Mouse (Mus musculus) neural tube, embryonic 13.5 days (tissue): Measurements from ENCODE around the gene Bcl2l10. TPM values are rescaled to one million over a fixed set of nuclear protein-coding genes. Genes with fewer than 3 reads are reported as not detected.
A peak's percentile ranks its signal among the peaks of the same experiment; 100 is the strongest.

ENCODE experiments used
- ATAC-seq: fragments of 200-750 bp; cut with Nextera tagmentation; 2 replicates; pipeline ENCODE4 v1.8.0; 2017; ENCODE audit warnings: low read depth, mild to moderate bottlenecking, moderate TSS enrichment, moderate library complexity
- H3K27ac ChIP-seq: fragments of 300-500 bp; sonication (generic); replicated peaks from 2 replicates; pipeline ENCODE4 v1.5.1; 2015; ENCODE audit warnings: moderate library complexity, mild to moderate bottlenecking, inconsistent platforms
- H3K27me3 ChIP-seq: fragments of 300-500 bp; sonication (generic); 2 replicates; pipeline ENCODE4 v1.6.1; 2015; ENCODE audit warnings: mild to moderate bottlenecking, inconsistent platforms
- H3K36me3 ChIP-seq: fragments of 300-500 bp; sonication (generic); 2 replicates; pipeline ENCODE4 v1.6.1; 2015; ENCODE audit warnings: mild to moderate bottlenecking, inconsistent platforms
- H3K4me1 ChIP-seq: fragments of 300-500 bp; sonication (generic); replicated peaks from 2 replicates; pipeline ENCODE4 v1.6.1; 2015; ENCODE audit warnings: inconsistent platforms
- H3K4me2 ChIP-seq: fragments of 300-500 bp; sonication (generic); 2 replicates; pipeline ENCODE4 v1.6.1; 2015; ENCODE audit warnings: inconsistent platforms, mild to moderate bottlenecking, moderate library complexity
- H3K4me3 ChIP-seq: fragments of 300-500 bp; sonication (generic); 2 replicates; pipeline ENCODE4 v1.5.1; 2015; ENCODE audit warnings: mild to moderate bottlenecking, inconsistent platforms
- H3K9ac ChIP-seq: fragments of 300-500 bp; sonication (generic); 2 replicates; pipeline ENCODE4 v1.6.1; 2015; ENCODE audit warnings: moderate library complexity, mild to moderate bottlenecking, inconsistent platforms
- H3K9me3 ChIP-seq: fragments of 300-500 bp; sonication (generic); 2 replicates; pipeline ENCODE4 v1.6.1; 2016; ENCODE audit warnings: inconsistent platforms
- WGBS: fragments of 180-500 bp; shearing (Covaris S2); methylation state at CpG from one replicate; pipeline ENCODE4 v1.1.7; 2015; 5-methylcytosine and 5-hydroxymethylcytosine counted together
- polyA plus RNA-seq: library from polyadenylated mRNA; unstranded; fragments of >200 nt; fragmentation: Nextera tagmentation; extraction: Ambion mirVana; gene quantifications from 2 replicates; pipeline ENCODE4 v1.2.1, GENCODE M21; 2015

The Bcl2l10 gene
- polyA plus RNA-seq, 1 experiment from 2014 or later, result not detected

GRCm38 (mm10) chr9:75314517-75315105 is 32.9 kb upstream of the Bcl2l10 start:
- peak; percentile 25 for ATAC-seq
- H3K9ac ChIP-seq, result peak overlapping the region; percentile 79
- peaks cover 23% of the 10 kb centered on the region for H3K4me1 ChIP-seq
- no peaks in the 10 kb centered on the region for H3K9me3 ChIP-seq
- no peaks in the 10 kb centered on the region for H3K27me3 ChIP-seq
- WGBS, result 2% methylated on average over 22 of the region's 22 CpGs
- peaks cover 5% of the 10 kb centered on the region; the same call in 1 of the 2 replicates for H3K36me3 ChIP-seq
- H3K27ac ChIP-seq, result peak overlapping the region; percentile 85
- H3K4me2 ChIP-seq, result peak overlapping the region; percentile 78
- H3K4me3 ChIP-seq, result peak overlapping the region; percentile 73

- ATAC-seq, result no peak
- peaks cover 5% of the 10 kb centered on the region; the same call in 1 of the 2 replicates for H3K36me3 ChIP-seq
- H3K27ac ChIP-seq, result no peak overlapping the region
- H3K4me3 ChIP-seq, result peak overlapping the region; percentile 73
- H3K9me3 ChIP-seq, result no peaks in the 10 kb centered on the region
- H3K9ac ChIP-seq, result peak overlapping the region; percentile 79; the same call in 1 of the 2 replicates
- 67% methylated on average over 3 of the region's 3 CpGs for WGBS
- H3K4me1 ChIP-seq, result peaks cover 23% of the 10 kb centered on the region
- H3K27me3 ChIP-seq, result no peaks in the 10 kb centered on the region
- peak overlapping the region; percentile 78 for H3K4me2 ChIP-seq
Measured at GRCm38 (mm10) chr9:75315238-75315637, 32.3 kb upstream of the Bcl2l10 start.

GRCm38 (mm10) chr9:75316771-75317170 is 30.8 kb upstream of the Bcl2l10 start:
- Histone ChIP-seq H3K9ac (no peak overlapping the region), H3K9me3 (no peaks in the 10 kb centered on the region), H3K4me2 (no peak overlapping the region), H3K4me1 (peaks cover 23% of the 10 kb centered on the region), H3K36me3 (peaks cover 5% of the 10 kb centered on the region; the same call in 1 of the 2 replicates), H3K27me3 (no peaks in the 10 kb centered on the region), H3K4me3 (no peak overlapping the region), H3K27ac (no peak overlapping the region)
- WGBS, result 88% methylated on average over 6 of the region's 6 CpGs
- no peak for ATAC-seq

- 98% methylated on average over 2 of the region's 2 CpGs for WGBS
- no peak overlapping the region for H3K27ac ChIP-seq
- H3K9me3 ChIP-seq, result no peaks in the 10 kb centered on the region
Measured at GRCm38 (mm10) chr9:75318196-75318595, 29.4 kb upstream of the Bcl2l10 start.

GRCm38 (mm10) chr9:75319365-75319764 is 28.2 kb upstream of the Bcl2l10 start:
- Histone ChIP-seq H3K4me3 (no peak overlapping the region), H3K4me1 (peaks cover 17% of the 10 kb centered on the region), H3K9me3 (no peaks in the 10 kb centered on the region), H3K27me3 (no peaks in the 10 kb centered on the region), H3K4me2 (no peak overlapping the region), H3K27ac (peak overlapping the region; percentile 39; the same call in 1 of the 2 replicates), H3K36me3 (peaks cover 5% of the 10 kb centered on the region; the same call in 1 of the 2 replicates), H3K9ac (no peak overlapping the region)
- no peak for ATAC-seq
- WGBS, result 83% methylated on average over 3 of the region's 3 CpGs

More at GRCm38 (mm10) chr9:75318196-75318595, 29.4 kb upstream of the Bcl2l10 start:
- no peak for ATAC-seq
- Histone ChIP-seq H3K4me2 (no peak overlapping the region), H3K4me3 (no peak overlapping the region), H3K4me1 (peaks cover 23% of the 10 kb centered on the region), H3K36me3 (peaks cover 5% of the 10 kb centered on the region; the same call in 1 of the 2 replicates), H3K9ac (no peak overlapping the region), H3K27me3 (no peaks in the 10 kb centered on the region)

- Histone ChIP-seq H3K9ac (no peak overlapping the region), H3K27me3 (no peaks in the 10 kb centered on the region), H3K27ac (no peak overlapping the region), H3K36me3 (peaks cover 21% of the 10 kb centered on the region), H3K4me3 (no peak overlapping the region), H3K4me1 (no peaks in the 10 kb centered on the region; the same call in 1 of the 2 replicates), H3K9me3 (no peaks in the 10 kb centered on the region), H3K4me2 (no peak overlapping the region)
- 85% methylated on average over 13 of the region's 13 CpGs for WGBS
- ATAC-seq, result no peak
Measured at GRCm38 (mm10) chr9:75322099-75322885, 25.3 kb upstream of the Bcl2l10 start.

- peaks cover 60% of the 10 kb centered on the region for H3K36me3 ChIP-seq
- H3K9me3 ChIP-seq, result no peaks in the 10 kb centered on the region
- no peak overlapping the region for H3K27ac ChIP-seq
- H3K4me2 ChIP-seq, result no peak overlapping the region
- H3K27me3 ChIP-seq, result no peaks in the 10 kb centered on the region
- ATAC-seq, result no peak
- H3K9ac ChIP-seq, result no peak overlapping the region
- WGBS, result 93% methylated on average over 3 of the region's 3 CpGs
- H3K4me1 ChIP-seq, result no peaks in the 10 kb centered on the region
- no peak overlapping the region for H3K4me3 ChIP-seq
Measured at GRCm38 (mm10) chr9:75328047-75328446, 19.5 kb upstream of the Bcl2l10 start.

- WGBS, result 77% methylated on average over 8 of the region's 8 CpGs
- Histone ChIP-seq H3K27me3 (no peaks in the 10 kb centered on the region), H3K36me3 (peaks cover 72% of the 10 kb centered on the region), H3K4me3 (no peak overlapping the region), H3K4me1 (no peaks in the 10 kb centered on the region), H3K9me3 (no peaks in the 10 kb centered on the region), H3K9ac (no peak overlapping the region), H3K27ac (no peak overlapping the region), H3K4me2 (no peak overlapping the region)
- no peak for ATAC-seq
Measured at GRCm38 (mm10) chr9:75330821-75331220, 16.7 kb upstream of the Bcl2l10 start.

- Histone ChIP-seq H3K4me3 (no peak overlapping the region), H3K36me3 (peaks cover 84% of the 10 kb centered on the region), H3K4me2 (no peak overlapping the region), H3K27me3 (no peaks in the 10 kb centered on the region), H3K9ac (no peak overlapping the region), H3K4me1 (no peaks in the 10 kb centered on the region), H3K9me3 (no peaks in the 10 kb centered on the region), H3K27ac (no peak overlapping the region)
- 85% methylated on average over 4 of the region's 4 CpGs for WGBS
- no peak for ATAC-seq
Measured at GRCm38 (mm10) chr9:75334440-75334839, 13.1 kb upstream of the Bcl2l10 start.

- no peak overlapping the region for H3K4me2 ChIP-seq
- H3K27ac ChIP-seq, result no peak overlapping the region
- no peaks in the 10 kb centered on the region for H3K27me3 ChIP-seq
- H3K9me3 ChIP-seq, result no peaks in the 10 kb centered on the region
- H3K4me3 ChIP-seq, result no peak overlapping the region
- H3K36me3 ChIP-seq, result peaks cover 89% of the 10 kb centered on the region
- no peak for ATAC-seq
- no peak overlapping the region for H3K9ac ChIP-seq
- 94% methylated on average over 6 of the region's 6 CpGs for WGBS
- no peaks in the 10 kb centered on the region for H3K4me1 ChIP-seq
Measured at GRCm38 (mm10) chr9:75338016-75338415, 9.5 kb upstream of the Bcl2l10 start.

GRCm38 (mm10) chr9:75342433-75342832 is 5.1 kb upstream of the Bcl2l10 start:
- no peak overlapping the region for H3K4me3 ChIP-seq
- no peak for ATAC-seq
- no peak overlapping the region for H3K9ac ChIP-seq
- no peaks in the 10 kb centered on the region for H3K27me3 ChIP-seq
- H3K4me1 ChIP-seq, result no peaks in the 10 kb centered on the region
- 90% methylated on average over 4 of the region's 4 CpGs for WGBS
- no peak overlapping the region for H3K27ac ChIP-seq
- peaks cover 85% of the 10 kb centered on the region for H3K36me3 ChIP-seq
- H3K4me2 ChIP-seq, result no peak overlapping the region
- H3K9me3 ChIP-seq, result no peaks in the 10 kb centered on the region

GRCm38 (mm10) chr9:75348066-75348465 is 508 bp downstream of the Bcl2l10 start:
- Histone ChIP-seq H3K4me2 (no peak overlapping the region), H3K36me3 (peaks cover 41% of the 10 kb centered on the region), H3K9me3 (no peaks in the 10 kb centered on the region), H3K27ac (no peak overlapping the region), H3K4me3 (no peak overlapping the region), H3K9ac (no peak overlapping the region), H3K4me1 (no peaks in the 10 kb centered on the region), H3K27me3 (no peaks in the 10 kb centered on the region)
- no peak for ATAC-seq
- 92% methylated on average over 17 of the region's 17 CpGs for WGBS
